Mouse (Mus musculus) forebrain, postnatal 0 days (tissue): Measurements from ENCODE around the gene Cd55b. TPM values are rescaled to one million over a fixed set of nuclear protein-coding genes. Genes with fewer than 3 reads are reported as not detected.

ENCODE experiments used
- ATAC-seq: fragments of 200-750 bp; cut with Nextera tagmentation; 2 replicates; pipeline ENCODE4 v1.8.0; 2017; ENCODE audit warnings: mild to moderate bottlenecking, moderate library complexity
- DNase-seq: peaks from one replicate; pipeline ENCODE4 v3.0.0-alpha.2; 2015
- H3K27ac ChIP-seq: fragments of 300-500 bp; sonication (generic); 2 replicates; pipeline ENCODE4 v1.5.1; 2014; ENCODE audit warnings: low read depth, mild to moderate bottlenecking, antibody characterized with exemption, low read length, moderate library complexity, mixed read lengths
- H3K27me3 ChIP-seq: fragments of 300-500 bp; sonication (generic); 2 replicates; pipeline ENCODE4 v1.6.1; 2014; ENCODE audit warnings: mild to moderate bottlenecking, low read length, mixed read lengths; ENCODE audit not compliant: insufficient read depth
- H3K36me3 ChIP-seq: fragments of 300-500 bp; sonication (generic); 2 replicates; pipeline ENCODE4 v1.6.1; 2014; ENCODE audit warnings: mild to moderate bottlenecking, moderate library complexity; ENCODE audit not compliant: insufficient read depth
- H3K4me1 ChIP-seq: fragments of 300-500 bp; sonication (generic); 2 replicates; pipeline ENCODE4 v1.6.1; 2014; ENCODE audit warnings: antibody characterized with exemption; ENCODE audit not compliant: insufficient read depth
- H3K4me2 ChIP-seq: fragments of 300-500 bp; sonication (generic); 2 replicates; pipeline ENCODE4 v1.6.1; 2014; ENCODE audit warnings: low read depth, mild to moderate bottlenecking, moderate library complexity
- H3K4me3 ChIP-seq: fragments of 300-500 bp; sonication (generic); 2 replicates; pipeline ENCODE4 v1.5.1; 2014; ENCODE audit warnings: low read depth, low read length, mixed read lengths
- H3K9ac ChIP-seq: fragments of 300-500 bp; sonication (generic); 2 replicates; pipeline ENCODE4 v1.6.1; 2014; ENCODE audit warnings: mild to moderate bottlenecking
- H3K9me3 ChIP-seq: fragments of 300-500 bp; sonication (generic); 2 replicates; pipeline ENCODE4 v1.6.1; 2016; ENCODE audit warnings: low read length
- CTCF ChIP-seq: sonication (generic); IDR thresholded peaks from 2 replicates; pipeline ENCODE4 v1.5.1; 2016; ENCODE audit warnings: antibody characterized with exemption, control low read depth, low read depth
- WGBS: fragments of 180-500 bp; shearing (Covaris S2); extraction: QIAGEN DNeasy Blood & Tissue Kit; methylation state at CpG from one replicate; pipeline ENCODE4 v1.1.7; 2014; 5-methylcytosine and 5-hydroxymethylcytosine counted together
- polyA plus RNA-seq: library from polyadenylated mRNA; unstranded; fragments of >200 nt; fragmentation: Nextera tagmentation; extraction: Ambion mirVana; gene quantifications from 2 replicates; pipeline ENCODE4 v1.2.1, GENCODE M21; 2015
- total RNA-seq: library from RNA; depleted of rRNA; stranded (reverse); fragments of >200 nt; gene quantifications from 2 replicates; pipeline ENCODE4 v1.2.3, GENCODE M21; 2014; rRNA removed

The Cd55b gene
- total and polyA plus RNA-seq, 2 experiments from 2014 or later: not detected

GRCm38 (mm10) chr1:130374173-130374785, 48.5 kb downstream of the Cd55b start:
- Histone ChIP-seq H3K27me3 (no peaks in the 10 kb centered on the region), H3K4me3 (no peak overlapping the region), H3K4me1 (no peaks in the 10 kb centered on the region), H3K27ac (no peak overlapping the region), H3K9me3 (no peaks in the 10 kb centered on the region), H3K9ac (no peak overlapping the region), H3K36me3 (no peaks in the 10 kb centered on the region), H3K4me2 (no peak overlapping the region)
- TF ChIP-seq CTCF: no peak
- no peak for DNase-seq
- no peak for ATAC-seq
- WGBS: 81% methylated on average over 3 of the region's 3 CpGs

GRCm38 (mm10) chr1:130373398-130374083, 49.3 kb downstream of the Cd55b start:
- no peak for DNase-seq
- no peaks in the 10 kb centered on the region for H3K4me1 ChIP-seq
- no peak overlapping the region for H3K4me2 ChIP-seq
- H3K36me3 ChIP-seq: no peaks in the 10 kb centered on the region
- no peak overlapping the region for H3K27ac ChIP-seq
- no peak overlapping the region for H3K4me3 ChIP-seq
- no peak for TF ChIP-seq CTCF
- WGBS: 20% methylated on average over 2 of the region's 2 CpGs
- peak; percentile 34 for ATAC-seq
- H3K9ac ChIP-seq: no peak overlapping the region
- H3K9me3 ChIP-seq: no peaks in the 10 kb centered on the region
- no peaks in the 10 kb centered on the region for H3K27me3 ChIP-seq

DNA sequence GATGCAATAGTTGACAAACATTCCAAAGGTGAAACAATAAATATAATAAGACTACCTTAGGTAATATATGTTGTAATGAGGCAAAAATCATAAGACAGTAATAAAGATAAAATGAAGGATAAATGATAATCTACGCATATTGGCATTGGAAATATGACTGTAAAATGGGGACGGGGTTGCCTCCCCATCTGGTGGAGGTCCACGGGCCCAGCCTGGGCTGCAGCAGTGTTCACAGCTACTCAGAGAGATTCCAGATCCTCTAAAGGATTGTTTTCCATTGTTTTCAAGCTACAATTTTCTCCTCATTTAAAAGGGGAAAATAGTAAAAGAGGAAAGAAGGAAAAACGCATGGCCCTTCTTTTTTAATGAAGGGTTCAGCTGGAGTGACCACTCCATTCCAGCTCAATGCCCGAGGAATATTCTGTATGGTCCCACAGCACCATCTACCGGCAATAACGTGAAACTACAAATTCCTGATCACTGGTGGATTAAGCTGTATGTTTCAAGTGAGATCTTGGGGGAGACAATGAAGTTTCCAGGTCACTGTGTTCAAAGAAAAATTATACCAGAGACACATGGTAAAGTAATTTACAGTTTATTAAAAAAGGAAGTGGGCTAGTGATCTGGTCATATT, 50.8 kb downstream of the Cd55b start:
- H3K9ac ChIP-seq: no peak overlapping the region
- no peaks in the 10 kb centered on the region for H3K27me3 ChIP-seq
- no peak; the same call in 1 of the 2 replicates for ATAC-seq
- peak; percentile 80 for DNase-seq
- no peak overlapping the region for H3K4me2 ChIP-seq
- H3K27ac ChIP-seq: no peak overlapping the region
- no peaks in the 10 kb centered on the region for H3K36me3 ChIP-seq
- H3K4me1 ChIP-seq: no peaks in the 10 kb centered on the region
- H3K4me3 ChIP-seq: no peak overlapping the region
- peak; percentile 89 for TF ChIP-seq CTCF
- 37% methylated on average over 7 of the region's 7 CpGs for WGBS
- no peaks in the 10 kb centered on the region for H3K9me3 ChIP-seq

- Histone ChIP-seq H3K4me2 (no peak overlapping the region), H3K36me3 (no peaks in the 10 kb centered on the region), H3K27me3 (no peaks in the 10 kb centered on the region), H3K9ac (no peak overlapping the region), H3K9me3 (no peaks in the 10 kb centered on the region), H3K4me1 (no peaks in the 10 kb centered on the region), H3K4me3 (no peak overlapping the region), H3K27ac (no peak overlapping the region)
- ATAC-seq (no peak), DNase-seq (no peak)
- WGBS: 85% methylated on average over 5 of the region's 5 CpGs
- TF ChIP-seq CTCF: no peak
Observed at GRCm38 (mm10) chr1:130371291-130371690, 51.5 kb downstream of the Cd55b start.

- Histone ChIP-seq H3K27me3 (no peaks in the 10 kb centered on the region), H3K4me3 (no peak overlapping the region), H3K9ac (no peak overlapping the region), H3K27ac (no peak overlapping the region), H3K9me3 (no peaks in the 10 kb centered on the region), H3K4me1 (no peaks in the 10 kb centered on the region), H3K36me3 (no peaks in the 10 kb centered on the region), H3K4me2 (no peak overlapping the region)
- peak; percentile 80 for ATAC-seq
- TF ChIP-seq CTCF: peak; percentile 84
- peak; percentile 79 for DNase-seq
- WGBS: 3% methylated on average over 1 of the region's 1 CpGs
Observed at GRCm38 (mm10) chr1:130350077-130350635, 72.7 kb downstream of the Cd55b start.

DNA sequence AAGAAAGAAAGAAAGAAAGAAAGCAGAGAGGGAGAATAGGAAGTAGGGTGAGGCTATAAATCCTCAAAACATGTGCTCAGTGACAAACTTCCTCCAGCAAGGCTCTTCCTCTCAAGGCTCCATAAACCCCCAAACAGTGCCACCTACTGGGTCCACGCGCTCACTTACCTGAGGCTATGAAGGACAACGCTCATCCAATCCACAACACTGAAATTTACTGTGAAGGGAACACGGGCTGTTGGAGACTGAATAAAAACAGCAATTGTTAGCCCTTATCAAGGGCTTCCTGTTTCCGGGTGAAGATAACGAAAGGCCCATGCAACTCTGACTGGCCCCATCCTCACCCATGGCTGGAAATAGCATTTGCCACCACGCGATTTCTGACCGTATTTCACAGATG, 80.4 kb downstream of the Cd55b start:
- no peak overlapping the region for H3K4me2 ChIP-seq
- no peaks in the 10 kb centered on the region for H3K9me3 ChIP-seq
- no peaks in the 10 kb centered on the region for H3K4me1 ChIP-seq
- H3K27ac ChIP-seq: no peak overlapping the region
- no peaks in the 10 kb centered on the region for H3K27me3 ChIP-seq
- TF ChIP-seq CTCF: no peak
- no peak overlapping the region for H3K9ac ChIP-seq
- DNase-seq: no peak
- no peaks in the 10 kb centered on the region for H3K36me3 ChIP-seq
- ATAC-seq: no peak
- 94% methylated on average over 9 of the region's 9 CpGs for WGBS
- H3K4me3 ChIP-seq: no peak overlapping the region

Other genes with a start within 250 kb of the Cd55b start
- gene Cd55, start 39.7 kb upstream of the Cd55b start, total RNA-seq: 7.8 and 11.0 TPM in 2 replicates
- 5.6 and 9.0 TPM in 2 replicates for gene Cd55, start 39.7 kb upstream of the Cd55b start, polyA plus RNA-seq
- not detected in 2 replicates for gene Zp3r, start 206.6 kb upstream of the Cd55b start, total RNA-seq
- gene Zp3r, start 206.6 kb upstream of the Cd55b start, polyA plus RNA-seq: not detected in 2 replicates
- gene C4bp, start 238.6 kb upstream of the Cd55b start, total RNA-seq: not detected in 2 replicates
- gene C4bp, start 238.6 kb upstream of the Cd55b start, polyA plus RNA-seq: not detected in 2 replicates